Mouse (Mus musculus) neural tube, embryonic 11.5 days (tissue): Measurements from ENCODE around the gene Fam71e2. TPM values are rescaled to one million over a fixed set of nuclear protein-coding genes. Genes with fewer than 3 reads are reported as not detected.
A peak's percentile ranks its signal among the peaks of the same experiment; 100 is the strongest.

Experiments used
- ATAC-seq: fragments of 200-750 bp; cut with Nextera tagmentation; 2 replicates; pipeline ENCODE4 v1.8.0; 2017; ENCODE audit warnings: moderate number of reproducible peaks, mild to moderate bottlenecking, moderate TSS enrichment, moderate library complexity; ENCODE audit not compliant: insufficient read depth, low FRiP score, low TSS enrichment
- DNase-seq: peaks from one replicate; pipeline ENCODE4 v3.0.0-alpha.2; 2015; ENCODE audit warnings: low spot score
- H3K27ac ChIP-seq: fragments of 300-500 bp; sonication (generic); 2 replicates; pipeline ENCODE4 v1.5.1; 2014; ENCODE audit warnings: low read depth, mild to moderate bottlenecking, low read length
- H3K27me3 ChIP-seq: fragments of 300-500 bp; sonication (generic); 2 replicates; pipeline ENCODE4 v1.6.1; 2014; ENCODE audit warnings: mild to moderate bottlenecking, low read length, mixed read lengths; ENCODE audit not compliant: control insufficient read depth, insufficient read depth
- H3K36me3 ChIP-seq: fragments of 300-500 bp; sonication (generic); 2 replicates; pipeline ENCODE4 v1.6.1; 2014; ENCODE audit warnings: mild to moderate bottlenecking, low read length, moderate library complexity, mixed read lengths; ENCODE audit not compliant: control insufficient read depth, insufficient read depth
- H3K4me1 ChIP-seq: fragments of 300-500 bp; sonication (generic); 2 replicates; pipeline ENCODE4 v1.6.1; 2014; ENCODE audit warnings: low read length, mixed read lengths; ENCODE audit not compliant: control insufficient read depth, insufficient read depth
- H3K4me2 ChIP-seq: fragments of 300-500 bp; sonication (generic); 2 replicates; pipeline ENCODE4 v1.6.1; 2014; ENCODE audit warnings: low read depth, mild to moderate bottlenecking, moderate library complexity
- H3K4me3 ChIP-seq: fragments of 300-500 bp; sonication (generic); 2 replicates; pipeline ENCODE4 v1.5.1; 2014; ENCODE audit warnings: low read depth, low read length
- H3K9ac ChIP-seq: fragments of 300-500 bp; sonication (generic); 2 replicates; pipeline ENCODE4 v1.6.1; 2014; ENCODE audit warnings: mild to moderate bottlenecking, low read length
- H3K9me3 ChIP-seq: fragments of 300-500 bp; sonication (generic); 2 replicates; pipeline ENCODE4 v1.6.1; 2016; ENCODE audit warnings: low read length; ENCODE audit not compliant: control insufficient read depth
- WGBS: fragments of 180-500 bp; shearing (Covaris S2); extraction: QIAGEN DNeasy Blood & Tissue Kit; methylation state at CpG from one replicate; pipeline ENCODE4 v1.1.7; 2014; 5-methylcytosine and 5-hydroxymethylcytosine counted together
- polyA plus RNA-seq: library from polyadenylated mRNA; unstranded; fragments of >200 nt; fragmentation: Nextera tagmentation; extraction: Ambion mirVana; gene quantifications from 2 replicates; pipeline ENCODE4 v1.2.1, GENCODE M21; 2014

The Fam71e2 gene
- polyA plus RNA-seq, 1 experiment from 2014 or later: not detected

GRCm38 (mm10) chr7:4743354-4743753 is 27.7 kb downstream of the Fam71e2 start:
- no peak overlapping the region for H3K4me3 ChIP-seq
- no peaks in the 10 kb centered on the region for H3K27me3 ChIP-seq
- 83% methylated on average over 2 of the region's 2 CpGs for WGBS
- no peak overlapping the region for H3K9ac ChIP-seq
- DNase-seq (no peak), ATAC-seq (no peak)
- H3K9me3 ChIP-seq: no peaks in the 10 kb centered on the region
- peaks cover 7% of the 10 kb centered on the region for H3K36me3 ChIP-seq
- H3K4me2 ChIP-seq: no peak overlapping the region
- H3K27ac ChIP-seq: no peak overlapping the region
- peaks cover 17% of the 10 kb centered on the region for H3K4me1 ChIP-seq

- no peak overlapping the region; the same call in 1 of the 2 replicates for H3K9ac ChIP-seq
- H3K4me2 ChIP-seq: no peak overlapping the region; the same call in 1 of the 2 replicates
- no peak overlapping the region for H3K4me3 ChIP-seq
- no peaks in the 10 kb centered on the region for H3K9me3 ChIP-seq
- 87% methylated on average over 6 of the region's 6 CpGs for WGBS
- DNase-seq (no peak), ATAC-seq (no peak)
- no peak overlapping the region for H3K27ac ChIP-seq
- H3K27me3 ChIP-seq: no peaks in the 10 kb centered on the region
- H3K36me3 ChIP-seq: peaks cover 7% of the 10 kb centered on the region
- peaks cover 17% of the 10 kb centered on the region for H3K4me1 ChIP-seq
Measured at GRCm38 (mm10) chr7:4742482-4742819, 28.7 kb downstream of the Fam71e2 start.

- H3K9me3 ChIP-seq: no peaks in the 10 kb centered on the region
- no peak overlapping the region for H3K27ac ChIP-seq
- peak overlapping the region; percentile 74 for H3K4me3 ChIP-seq
- ATAC-seq (no peak), DNase-seq (no peak)
- 85% methylated on average over 21 of the region's 21 CpGs for WGBS
- peaks cover 17% of the 10 kb centered on the region for H3K4me1 ChIP-seq
- peak overlapping the region; percentile 88 for H3K4me2 ChIP-seq
- peaks cover 7% of the 10 kb centered on the region for H3K36me3 ChIP-seq
- no peaks in the 10 kb centered on the region for H3K27me3 ChIP-seq
- H3K9ac ChIP-seq: peak overlapping the region; percentile 85
Measured at GRCm38 (mm10) chr7:4741672-4742481, 29.2 kb downstream of the Fam71e2 start.

GRCm38 (mm10) chr7:4741151-4741550 is 30.0 kb downstream of the Fam71e2 start:
- ATAC-seq (no peak), DNase-seq (no peak)
- H3K27ac ChIP-seq: peak overlapping the region; percentile 56; the same call in 1 of the 2 replicates
- peaks cover 17% of the 10 kb centered on the region for H3K4me1 ChIP-seq
- peak overlapping the region; percentile 74 for H3K4me3 ChIP-seq
- H3K27me3 ChIP-seq: no peaks in the 10 kb centered on the region
- no peaks in the 10 kb centered on the region for H3K9me3 ChIP-seq
- H3K36me3 ChIP-seq: peaks cover 7% of the 10 kb centered on the region; the same call in 1 of the 2 replicates
- H3K4me2 ChIP-seq: peak overlapping the region; percentile 88
- peak overlapping the region; percentile 85 for H3K9ac ChIP-seq
- 7% methylated on average over 4 of the region's 4 CpGs for WGBS

GRCm38 (mm10) chr7:4740309-4740727 is 30.8 kb downstream of the Fam71e2 start:
- DNase-seq (peak; percentile 34), ATAC-seq (peak; percentile 29; the same call in 1 of the 2 replicates)
- Histone ChIP-seq H3K4me1 (peaks cover 17% of the 10 kb centered on the region), H3K9ac (peak overlapping the region; percentile 85), H3K4me2 (peak overlapping the region; percentile 88), H3K27me3 (no peaks in the 10 kb centered on the region), H3K4me3 (peak overlapping the region; percentile 74), H3K36me3 (peaks cover 5% of the 10 kb centered on the region; the same call in 1 of the 2 replicates), H3K27ac (peak overlapping the region; percentile 85), H3K9me3 (no peaks in the 10 kb centered on the region)
- WGBS: 2% methylated on average over 7 of the region's 14 CpGs

- ATAC-seq (peak; percentile 98), DNase-seq (peak; percentile 95)
- H3K4me3 ChIP-seq: peak within 1 kb of the TSS; percentile 74
- H3K27ac ChIP-seq: peak within 1 kb of the TSS; percentile 85
- H3K9ac ChIP-seq: peak within 1 kb of the TSS; percentile 85
- H3K9me3 ChIP-seq: no peaks in the 10 kb centered on the region
- H3K4me1 ChIP-seq: peaks cover 17% of the 10 kb centered on the region
- WGBS: 0% methylated on average over 36 of the region's 44 CpGs
- no peaks in the 10 kb centered on the region for H3K27me3 ChIP-seq
- H3K4me2 ChIP-seq: peak within 1 kb of the TSS; percentile 88
- peaks cover 5% of the 10 kb centered on the region; the same call in 1 of the 2 replicates for H3K36me3 ChIP-seq
Measured at GRCm38 (mm10) chr7:4739544-4740275, 31.4 kb downstream of the Fam71e2 start, which contains the start of gene Kmt5c. Gene Kmt5c, plus strand, starts transcription at chr7:4740115.

GRCm38 (mm10) chr7:4739041-4739543 is 32.0 kb downstream of the Fam71e2 start:
- 46% methylated on average over 10 of the region's 10 CpGs for WGBS
- H3K4me1 ChIP-seq: peaks cover 17% of the 10 kb centered on the region
- no peak overlapping the region for H3K9ac ChIP-seq
- DNase-seq: no peak
- peak; percentile 4; the same call in 1 of the 2 replicates for ATAC-seq
- H3K4me3 ChIP-seq: no peak overlapping the region
- no peaks in the 10 kb centered on the region for H3K27me3 ChIP-seq
- peaks cover 5% of the 10 kb centered on the region; the same call in 1 of the 2 replicates for H3K36me3 ChIP-seq
- H3K4me2 ChIP-seq: peak overlapping the region; percentile 30
- H3K27ac ChIP-seq: peak overlapping the region; percentile 0; the same call in 1 of the 2 replicates
- H3K9me3 ChIP-seq: no peaks in the 10 kb centered on the region

- H3K9ac ChIP-seq: no peak overlapping the region
- H3K27me3 ChIP-seq: no peaks in the 10 kb centered on the region
- DNase-seq (no peak), ATAC-seq (no peak)
- H3K27ac ChIP-seq: no peak overlapping the region
- no peaks in the 10 kb centered on the region for H3K36me3 ChIP-seq
- 79% methylated on average over 6 of the region's 6 CpGs for WGBS
- H3K4me3 ChIP-seq: no peak overlapping the region
- no peak overlapping the region for H3K4me2 ChIP-seq
- H3K9me3 ChIP-seq: no peaks in the 10 kb centered on the region
- H3K4me1 ChIP-seq: no peaks in the 10 kb centered on the region
Measured at GRCm38 (mm10) chr7:4732968-4733392, 38.1 kb downstream of the Fam71e2 start.
